Mouse (Mus musculus): Measurements from ENCODE around the gene Ttll7. TPM values are rescaled to one million over a fixed set of nuclear protein-coding genes. Genes with fewer than 3 reads are reported as not detected.

The Ttll7 gene
- polyA plus RNA-seq, 1 experiment from 2014 or later: 2.9 TPM

DNA sequence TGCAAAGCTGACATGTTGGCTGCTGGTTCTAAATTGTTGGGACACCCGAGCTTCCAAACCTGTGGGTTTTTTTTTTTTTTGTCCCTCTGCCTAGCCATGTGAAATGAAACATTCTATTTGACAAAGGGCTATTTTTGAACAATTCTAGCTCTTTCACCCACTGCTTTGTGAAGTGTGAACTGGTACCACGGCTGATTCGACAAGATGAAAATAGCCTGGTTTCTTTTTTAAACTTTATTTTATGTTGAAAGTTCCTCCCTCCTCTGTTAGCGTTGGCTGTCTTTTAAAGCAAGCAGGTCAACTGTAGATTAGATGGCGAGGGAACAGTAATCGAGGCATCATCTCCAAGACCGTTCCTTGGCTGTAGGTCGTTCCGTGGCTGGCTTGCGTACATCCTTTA lies 5.2 kb downstream of the Ttll7 start:
- no peak for ATAC-seq (ENCODE audit: insufficient read depth, low FRiP score, low read depth)
- Histone ChIP-seq H3K9me3 (no peaks in the 10 kb centered on the region), H3K4me3 (replicated peaks) (no peak overlapping the region), H3K36me3 (no peaks in the 10 kb centered on the region), H3K4me1 (peaks cover 4% of the 10 kb centered on the region; the same call in 1 of the 2 replicates), H3K4me2 (no peak overlapping the region), H3K27me3 (replicated peaks) (no peaks in the 10 kb centered on the region), H3K9ac (no peak overlapping the region), H3K27ac (no peak overlapping the region)
- 89% methylated on average over 10 of the region's 10 CpGs for WGBS

DNA sequence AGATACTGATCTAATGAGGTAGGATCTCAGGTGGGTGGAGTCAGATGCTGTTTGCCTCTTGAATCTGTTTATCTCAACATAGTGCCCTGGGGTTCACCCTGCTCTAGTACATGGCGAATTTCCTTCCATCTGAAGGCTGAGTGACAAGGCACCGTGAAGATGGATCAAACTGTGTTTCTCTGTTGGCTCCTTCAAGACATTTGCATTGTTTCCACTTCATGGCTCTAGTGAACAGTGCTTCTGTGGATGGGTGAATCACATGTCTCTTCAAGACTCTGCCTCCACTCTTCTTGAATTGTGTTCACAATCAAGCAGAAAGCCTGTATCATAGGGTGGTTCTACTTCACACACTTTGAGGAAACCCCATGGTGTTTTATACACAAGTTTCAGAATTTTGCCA lies 8.1 kb downstream of the Ttll7 start:
- Histone ChIP-seq H3K36me3 (no peaks in the 10 kb centered on the region), H3K27me3 (replicated peaks) (no peaks in the 10 kb centered on the region), H3K9ac (no peak overlapping the region), H3K9me3 (no peaks in the 10 kb centered on the region), H3K4me1 (no peaks in the 10 kb centered on the region), H3K27ac (no peak overlapping the region), H3K4me2 (no peak overlapping the region), H3K4me3 (replicated peaks) (no peak overlapping the region)
- ATAC-seq (ENCODE audit: insufficient read depth, low FRiP score, low read depth): no peak
- 83% methylated on average over 2 of the region's 2 CpGs for WGBS

DNA sequence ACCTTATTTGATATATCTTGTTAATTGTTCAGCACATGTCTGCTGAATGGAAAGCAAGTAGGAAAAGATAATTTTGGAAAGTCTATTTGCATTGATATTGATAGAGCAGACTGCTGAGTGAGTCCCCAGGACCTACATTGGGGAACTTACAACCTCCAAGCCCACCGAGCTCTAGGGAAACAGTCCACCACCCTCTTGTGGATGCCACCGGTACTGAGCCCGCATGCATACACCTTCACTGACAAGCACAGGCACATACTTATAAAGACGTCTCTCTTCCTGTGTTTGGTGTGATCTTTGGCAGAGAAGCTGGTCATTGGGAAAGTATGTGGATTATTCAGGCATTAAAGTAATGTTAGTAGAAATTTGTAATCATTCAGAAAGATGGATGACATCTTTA lies 14.4 kb downstream of the Ttll7 start:
- H3K4me1 ChIP-seq: no peaks in the 10 kb centered on the region
- no peak overlapping the region for H3K27ac ChIP-seq
- ATAC-seq (ENCODE audit: insufficient read depth, low FRiP score, low read depth): no peak
- H3K4me2 ChIP-seq: no peak overlapping the region
- H3K27me3 ChIP-seq (replicated peaks): no peaks in the 10 kb centered on the region
- no peak overlapping the region for H3K9ac ChIP-seq
- H3K36me3 ChIP-seq: no peaks in the 10 kb centered on the region
- H3K4me3 ChIP-seq (replicated peaks): no peak overlapping the region
- H3K9me3 ChIP-seq: no peaks in the 10 kb centered on the region
- WGBS: 37% methylated on average over 4 of the region's 4 CpGs

DNA sequence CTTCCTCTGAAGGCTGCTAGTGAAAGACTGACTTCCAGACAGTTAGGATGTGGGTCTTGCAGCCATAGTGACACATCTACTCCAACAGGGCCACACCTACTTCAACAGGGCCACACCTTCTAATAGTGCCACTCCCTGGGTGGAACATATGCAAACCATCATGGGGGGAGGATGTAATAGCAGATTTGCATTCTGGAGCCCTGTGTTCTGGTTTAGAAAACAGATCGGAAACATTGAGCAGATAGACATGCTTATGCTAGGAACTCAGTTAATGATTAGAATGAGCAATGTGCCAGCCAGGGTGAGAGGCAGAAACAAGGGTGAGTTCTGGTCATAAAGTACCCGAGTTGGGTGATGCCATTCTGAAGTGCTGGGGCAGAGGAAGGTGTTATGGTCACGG lies 19.8 kb downstream of the Ttll7 start:
- Histone ChIP-seq H3K4me1 (no peaks in the 10 kb centered on the region), H3K4me2 (no peak overlapping the region), H3K36me3 (no peaks in the 10 kb centered on the region), H3K27me3 (replicated peaks) (no peaks in the 10 kb centered on the region), H3K9me3 (no peaks in the 10 kb centered on the region), H3K4me3 (replicated peaks) (no peak overlapping the region), H3K9ac (no peak overlapping the region), H3K27ac (no peak overlapping the region)
- WGBS: 83% methylated on average over 3 of the region's 3 CpGs
- ATAC-seq (ENCODE audit: insufficient read depth, low FRiP score, low read depth): no peak

DNA sequence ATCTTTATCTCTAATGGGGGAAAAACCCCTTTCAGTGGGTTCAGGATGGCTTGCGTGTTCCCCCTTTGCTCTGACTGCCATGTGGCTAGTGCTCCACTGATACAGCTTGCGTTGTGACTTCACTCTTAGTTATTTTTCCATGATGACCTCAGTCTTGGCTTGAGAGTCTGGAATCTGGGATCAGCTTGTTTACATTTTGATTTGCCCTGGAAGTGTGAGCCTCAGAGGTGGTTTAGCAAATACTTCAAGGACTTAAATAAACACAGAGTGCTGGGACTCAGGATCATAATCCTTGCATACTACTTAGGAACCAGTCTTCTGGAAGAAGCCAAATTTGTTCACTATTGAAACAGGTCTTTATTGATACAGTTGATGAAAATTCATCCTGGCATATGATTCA lies 23.8 kb downstream of the Ttll7 start:
- Histone ChIP-seq H3K4me1 (no peaks in the 10 kb centered on the region), H3K9me3 (no peaks in the 10 kb centered on the region), H3K4me2 (no peak overlapping the region), H3K9ac (no peak overlapping the region), H3K27me3 (replicated peaks) (no peaks in the 10 kb centered on the region), H3K4me3 (replicated peaks) (no peak overlapping the region), H3K27ac (no peak overlapping the region), H3K36me3 (no peaks in the 10 kb centered on the region)
- WGBS: 25% methylated on average over 2 of the region's 2 CpGs
- peak; percentile 60 for ATAC-seq (ENCODE audit: insufficient read depth, low FRiP score, low read depth)

DNA sequence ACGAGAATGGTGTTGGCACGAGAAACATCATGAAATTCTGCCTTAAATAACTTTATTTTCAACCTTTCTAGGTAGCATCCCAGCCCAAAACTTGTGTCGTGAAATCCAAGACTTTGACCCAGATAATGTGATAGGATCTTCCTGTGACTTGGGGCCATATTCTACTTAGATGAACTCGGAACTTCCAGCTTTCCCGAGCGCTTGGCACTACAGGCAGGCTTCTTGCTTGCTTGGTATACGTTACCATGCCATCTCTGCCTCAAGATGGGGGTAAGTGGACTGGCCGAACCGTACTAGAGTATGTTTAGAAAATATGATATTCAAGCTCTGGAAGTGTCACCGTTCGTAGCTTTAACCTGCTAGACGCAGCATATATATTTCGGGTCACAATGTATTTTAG lies 41.8 kb downstream of the Ttll7 start:
- no peak for ATAC-seq (ENCODE audit: insufficient read depth, low FRiP score, low read depth)
- H3K4me1 ChIP-seq: no peaks in the 10 kb centered on the region
- no peak overlapping the region for H3K9ac ChIP-seq
- no peaks in the 10 kb centered on the region for H3K9me3 ChIP-seq
- H3K27ac ChIP-seq: no peak overlapping the region
- H3K4me3 ChIP-seq (replicated peaks): no peak overlapping the region
- no peaks in the 10 kb centered on the region for H3K27me3 ChIP-seq (replicated peaks)
- no peaks in the 10 kb centered on the region for H3K36me3 ChIP-seq
- WGBS: 89% methylated on average over 13 of the region's 13 CpGs
- no peak overlapping the region for H3K4me2 ChIP-seq

DNA sequence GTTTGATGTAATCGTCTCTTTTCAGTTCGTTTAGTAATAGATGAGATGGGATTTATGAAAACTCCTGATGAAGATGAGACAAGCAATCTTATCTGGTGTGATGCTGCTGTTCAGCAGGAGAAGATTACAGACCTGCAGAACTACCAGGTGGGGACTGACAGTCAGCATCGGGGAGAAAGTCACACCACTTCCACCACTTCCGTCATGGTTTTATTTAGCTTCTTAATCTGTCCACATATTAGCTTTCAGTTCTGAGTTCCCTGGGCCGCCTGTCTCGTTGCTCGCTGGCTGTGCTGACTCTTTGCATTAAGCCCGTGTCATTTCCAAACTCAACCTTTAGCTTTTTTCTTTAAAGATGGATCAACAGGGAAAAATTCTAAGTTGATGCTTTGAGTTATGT lies 44.4 kb downstream of the Ttll7 start:
- Histone ChIP-seq H3K4me1 (no peaks in the 10 kb centered on the region), H3K9me3 (no peaks in the 10 kb centered on the region), H3K4me2 (no peak overlapping the region), H3K27ac (no peak overlapping the region), H3K4me3 (replicated peaks) (no peak overlapping the region), H3K27me3 (replicated peaks) (no peaks in the 10 kb centered on the region), H3K36me3 (no peaks in the 10 kb centered on the region), H3K9ac (no peak overlapping the region)
- 84% methylated on average over 8 of the region's 8 CpGs for WGBS
- ATAC-seq (ENCODE audit: insufficient read depth, low FRiP score, low read depth): no peak

DNA sequence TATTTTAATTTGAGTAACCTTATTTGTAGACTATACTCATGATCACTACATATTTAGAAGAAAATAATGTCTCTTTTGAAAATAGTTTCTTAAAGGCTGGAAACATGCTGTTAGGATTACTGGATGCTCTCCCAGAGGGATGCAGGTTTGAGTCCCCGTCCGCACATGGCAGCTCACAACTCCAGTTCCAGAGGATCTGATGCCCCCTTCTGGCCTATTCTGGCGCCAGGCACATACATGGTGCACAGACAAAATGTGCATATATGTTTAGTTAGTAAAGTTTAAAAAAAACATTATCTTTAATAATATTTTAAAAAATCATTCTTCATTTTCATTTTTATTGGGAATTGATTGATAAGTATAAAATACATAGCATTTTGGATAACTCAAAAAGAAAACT lies 47.9 kb downstream of the Ttll7 start:
- Histone ChIP-seq H3K4me1 (no peaks in the 10 kb centered on the region), H3K9me3 (no peaks in the 10 kb centered on the region), H3K9ac (no peak overlapping the region), H3K27me3 (replicated peaks) (no peaks in the 10 kb centered on the region), H3K4me3 (replicated peaks) (no peak overlapping the region), H3K27ac (no peak overlapping the region), H3K4me2 (no peak overlapping the region), H3K36me3 (no peaks in the 10 kb centered on the region)
- ATAC-seq (ENCODE audit: insufficient read depth, low FRiP score, low read depth): no peak
- WGBS: 77% methylated on average over 3 of the region's 3 CpGs

DNA sequence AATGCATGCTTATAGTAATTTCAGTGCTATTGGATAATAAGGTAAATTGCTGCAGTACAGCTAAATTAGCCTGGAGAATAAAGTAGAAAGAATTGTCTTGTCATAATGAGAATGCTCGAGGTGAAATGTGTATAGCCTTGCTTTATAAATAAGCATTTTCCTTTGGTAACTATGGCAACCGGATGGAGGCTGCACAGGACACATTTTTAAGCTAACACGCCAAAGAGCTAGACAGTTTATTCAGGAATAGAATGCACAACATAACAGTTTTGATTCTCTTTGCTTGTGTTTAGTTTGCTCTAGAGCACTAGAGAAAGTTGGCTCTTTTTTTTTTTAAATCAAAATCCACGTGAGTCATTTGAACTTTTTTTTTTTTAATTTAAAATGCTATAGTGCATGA lies 49.6 kb downstream of the Ttll7 start:
- Histone ChIP-seq H3K4me2 (no peak overlapping the region), H3K27me3 (replicated peaks) (no peaks in the 10 kb centered on the region), H3K9me3 (no peaks in the 10 kb centered on the region), H3K27ac (no peak overlapping the region), H3K9ac (no peak overlapping the region), H3K4me1 (no peaks in the 10 kb centered on the region), H3K4me3 (replicated peaks) (no peak overlapping the region), H3K36me3 (no peaks in the 10 kb centered on the region)
- WGBS: 58% methylated on average over 4 of the region's 4 CpGs
- ATAC-seq (ENCODE audit: insufficient read depth, low FRiP score, low read depth): no peak

DNA sequence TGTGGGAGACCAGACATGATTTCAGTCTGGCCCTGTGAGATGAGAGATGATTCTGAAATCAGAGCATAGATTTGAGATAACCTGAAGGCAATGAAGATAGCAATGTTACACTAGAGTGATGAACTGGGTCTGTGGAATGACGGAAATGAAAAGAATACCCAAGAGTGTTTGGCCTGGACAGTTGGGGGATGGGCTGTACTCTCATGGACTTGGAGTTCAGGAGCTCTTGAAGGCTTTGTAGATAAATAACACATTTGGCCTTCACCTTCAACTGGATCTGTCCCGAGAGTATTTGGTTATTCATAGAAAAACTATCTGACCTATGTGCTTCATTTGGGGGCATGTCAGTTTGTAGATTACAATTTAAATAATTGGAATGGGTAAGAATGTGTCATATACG lies 53.4 kb downstream of the Ttll7 start:
- Histone ChIP-seq H3K4me3 (replicated peaks) (no peak overlapping the region), H3K36me3 (no peaks in the 10 kb centered on the region), H3K9ac (no peak overlapping the region), H3K27me3 (replicated peaks) (no peaks in the 10 kb centered on the region), H3K4me1 (no peaks in the 10 kb centered on the region), H3K4me2 (no peak overlapping the region), H3K9me3 (no peaks in the 10 kb centered on the region), H3K27ac (no peak overlapping the region)
- ATAC-seq (ENCODE audit: insufficient read depth, low FRiP score, low read depth): no peak
- 74% methylated on average over 3 of the region's 3 CpGs for WGBS

DNA sequence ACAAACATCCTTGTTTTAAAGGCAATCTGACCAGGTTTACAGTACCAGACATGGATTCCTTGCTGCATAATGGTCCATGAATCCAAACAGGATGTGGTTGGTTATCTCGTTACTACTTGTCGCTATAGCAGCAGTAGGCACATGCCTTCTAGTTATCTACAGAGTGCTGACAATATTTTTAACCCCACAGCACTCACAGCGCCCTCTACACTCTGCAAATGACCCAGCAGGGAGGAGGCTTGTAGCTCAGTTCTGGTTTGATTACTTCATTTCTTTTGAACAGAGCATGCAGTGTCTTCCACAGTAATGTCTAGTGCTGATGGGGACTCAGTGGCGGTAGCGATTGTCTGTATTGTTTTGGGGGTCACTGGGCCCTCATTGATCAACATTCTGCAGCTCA lies 56.8 kb downstream of the Ttll7 start:
- Histone ChIP-seq H3K27ac (no peak overlapping the region), H3K4me3 (replicated peaks) (no peak overlapping the region), H3K9me3 (no peaks in the 10 kb centered on the region), H3K27me3 (replicated peaks) (no peaks in the 10 kb centered on the region), H3K4me2 (no peak overlapping the region), H3K4me1 (no peaks in the 10 kb centered on the region), H3K36me3 (no peaks in the 10 kb centered on the region), H3K9ac (no peak overlapping the region)
- no peak for ATAC-seq (ENCODE audit: insufficient read depth, low FRiP score, low read depth)
- 83% methylated on average over 5 of the region's 5 CpGs for WGBS

DNA sequence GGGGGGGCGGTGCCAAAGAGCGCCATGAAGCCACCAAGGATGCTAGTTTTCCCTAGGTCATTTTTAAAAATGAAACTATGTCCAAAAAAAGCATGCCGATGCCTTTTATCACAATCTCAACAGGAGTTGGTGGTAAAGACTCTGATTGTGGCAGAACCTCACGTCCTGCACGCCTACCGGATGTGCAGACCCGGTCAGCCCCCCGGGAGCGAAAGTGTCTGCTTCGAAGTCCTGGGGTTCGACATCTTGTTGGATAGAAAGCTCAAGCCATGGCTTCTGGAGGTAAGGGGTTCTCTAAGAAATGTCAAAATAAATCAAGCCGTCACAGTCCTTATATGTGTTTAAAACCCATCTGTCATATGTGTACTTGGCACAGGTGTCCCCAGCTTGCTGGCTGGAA lies 60.9 kb downstream of the Ttll7 start:
- 90% methylated on average over 12 of the region's 12 CpGs for WGBS
- Histone ChIP-seq H3K4me1 (no peaks in the 10 kb centered on the region), H3K4me3 (replicated peaks) (no peak overlapping the region), H3K36me3 (no peaks in the 10 kb centered on the region), H3K4me2 (no peak overlapping the region), H3K9ac (no peak overlapping the region), H3K27me3 (replicated peaks) (no peaks in the 10 kb centered on the region), H3K9me3 (no peaks in the 10 kb centered on the region), H3K27ac (no peak overlapping the region)
- ATAC-seq (ENCODE audit: insufficient read depth, low FRiP score, low read depth): no peak

DNA sequence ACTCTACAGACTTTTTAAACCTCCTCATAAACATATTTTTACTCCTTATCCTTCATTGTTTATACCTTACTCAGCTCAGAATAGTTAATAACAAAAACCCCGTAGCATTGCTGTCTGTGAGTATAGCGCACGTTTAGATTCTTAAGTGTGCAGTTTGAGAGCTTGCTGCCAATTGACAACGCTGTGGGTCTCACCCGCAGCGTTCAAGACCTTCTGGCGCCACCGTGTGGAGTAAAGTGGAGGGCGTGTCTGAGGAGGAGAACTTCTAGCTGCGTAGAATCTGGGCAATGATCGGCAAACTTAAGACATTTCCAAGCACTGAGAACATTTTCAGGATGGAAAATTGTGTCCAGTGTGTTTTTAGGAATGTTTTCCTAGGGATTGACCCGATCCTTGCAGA lies 62.6 kb downstream of the Ttll7 start:
- H3K9me3 ChIP-seq: no peaks in the 10 kb centered on the region
- H3K27me3 ChIP-seq (replicated peaks): no peaks in the 10 kb centered on the region
- 9% methylated on average over 12 of the region's 12 CpGs for WGBS
- no peak overlapping the region for H3K4me2 ChIP-seq
- H3K27ac ChIP-seq: no peak overlapping the region
- ATAC-seq (ENCODE audit: insufficient read depth, low FRiP score, low read depth): no peak
- no peak overlapping the region for H3K9ac ChIP-seq
- no peak overlapping the region for H3K4me3 ChIP-seq (replicated peaks)
- H3K36me3 ChIP-seq: no peaks in the 10 kb centered on the region
- H3K4me1 ChIP-seq: no peaks in the 10 kb centered on the region
